Mouse (Mus musculus): ENCODE measurements around the gene Il1rap.
A peak's percentile ranks its signal among the peaks of the same experiment; 100 is the strongest.

Gene Il1rap

GRCm38 (mm10) chr16:26723952-26724747 is 142.6 kb downstream of the Il1rap start:
- DNase-seq (ENCODE audit: low spot score in 2 of 2), result no peak

GRCm38 (mm10) chr16:26728139-26728538 is 146.6 kb downstream of the Il1rap start:
- DNase-seq (ENCODE audit: low spot score in 2 of 2), result no peak

- no peak for DNase-seq (ENCODE audit: low spot score in 2 of 2)
Observed at GRCm38 (mm10) chr16:26730941-26731340, 149.4 kb downstream of the Il1rap start.

- DNase-seq (ENCODE audit: low spot score in 2 of 2), result no peak
Observed at GRCm38 (mm10) chr16:26732566-26732965, 151.1 kb downstream of the Il1rap start.

GRCm38 (mm10) chr16:26755381-26756155 is 174.1 kb downstream of the Il1rap start:
- DNase-seq (ENCODE audit: low spot score in 2 of 2), result no peak

- DNase-seq (ENCODE audit: low spot score in 2 of 2), result peak; percentile 72 to 74
Observed at GRCm38 (mm10) chr16:26775976-26776375, 194.5 kb downstream of the Il1rap start.

GRCm38 (mm10) chr16:26777132-26777531 is 195.6 kb downstream of the Il1rap start:
- DNase-seq (ENCODE audit: low spot score in 2 of 2), result no peak
